Mouse (Mus musculus) skeletal muscle tissue, postnatal 0 days (tissue): ENCODE measurements around the gene Gcsh. TPM values are rescaled to one million over a fixed set of nuclear protein-coding genes. Genes with fewer than 3 reads are reported as not detected.

Experiments
- polyA plus RNA-seq: library from polyadenylated mRNA; unstranded; fragments of >200 nt; fragmentation: Nextera tagmentation; extraction: Ambion mirVana; gene quantifications from 2 replicates; pipeline ENCODE4 v1.2.1, GENCODE M21; 2015

The Gcsh gene
- 69.4 and 75.6 TPM in 2 replicates for polyA plus RNA-seq

GRCm38 (mm10) chr8:116993095-116993867 is at the start of gene Gcsh:
Gene Gcsh (minus strand): TSS chr8:116993537.

GRCm38 (mm10) chr8:116978631-116979256 is 14.6 kb downstream of the Gcsh start, which contains the start of gene 1700030J22Rik:
Gene 1700030J22Rik (minus strand): TSS chr8:116978959.

GRCm38 (mm10) chr8:116943161-116943554 is 50.2 kb downstream of the Gcsh start, which contains the start of gene Atmin:
Gene Atmin (plus strand): TSS chr8:116943393.

Other genes starting within 250 kb of the Gcsh start
- gene Cmc2, start 72.1 kb downstream of the Gcsh start, polyA plus RNA-seq = 74.7 and 91.5 TPM in 2 replicates
- 7.4 and 8.0 TPM in 2 replicates for gene Cenpn, start 71.8 kb downstream of the Gcsh start, polyA plus RNA-seq
- gene Atmin, start 50.1 kb downstream of the Gcsh start, polyA plus RNA-seq = 6.0 and 6.7 TPM in 2 replicates
- gene 1700030J22Rik, start 14.6 kb downstream of the Gcsh start, polyA plus RNA-seq = 0.21 and 0.43 TPM in 2 replicates
- gene Pkd1l2, start 88.9 kb upstream of the Gcsh start, polyA plus RNA-seq = 0.02 and 0.14 TPM in 2 replicates
- gene Bco1, start 102.3 kb upstream of the Gcsh start, polyA plus RNA-seq = 0.16 and 0.18 TPM in 2 replicates
- 0.85 and 1.3 TPM in 2 replicates for gene Gan, start 164.6 kb upstream of the Gcsh start, polyA plus RNA-seq